9 mouse cellular contexts compared by ENCODE assay signal in genomic region chr19:7017541-7018457, GRCm38 (mm10). TPM values are rescaled to one million over a fixed set of nuclear protein-coding genes. Genes with fewer than 3 reads are reported as not detected.
A peak's percentile ranks its signal among the peaks of the same experiment; 100 is the strongest.
DNase-seq lines count a peak whose midpoint lies in the region; ATAC-seq and TF ChIP-seq lines count a peak whose summit lies in the region.
"Had no signal": no experiment of that assay in that cellular context is flagged by ENCODE, and none has a peak within 500 bp of the region (broad histone marks: within the 10 kb centered on the region; RNA-seq: fewer than 3 reads in every experiment).

No protein-coding gene starts in this region.

- peak overlapping the region; percentile 75 for H3K4me3 ChIP-seq in bone marrow macrophage, adult 2 months (ENCODE audit: insufficient read depth, low read length)
- no peak overlapping the region for H3K4me3 ChIP-seq in limb, embryonic 15.5 days
- H3K4me3 ChIP-seq in midbrain, embryonic 15.5 days = no peak overlapping the region
- H3K4me3 ChIP-seq in kidney, embryonic 14.5 days (ENCODE audit: low read length) = no peak overlapping the region
- H3K4me3 ChIP-seq: midbrain, embryonic 12.5 days had no signal

- TF ChIP-seq CTCF in bone marrow macrophage, adult 2 months (IDR thresholded peaks at IDR 0.05; ENCODE audit: low read depth, low read length) = no peak

- peak; percentile 65 for DNase-seq in spleen, adult 12 weeks (ENCODE audit: low spot score)
- no peak for DNase-seq in embryo, embryonic 11 days
- no peak for DNase-seq in retina, postnatal 1 day

- no peak overlapping the region for H3K9ac ChIP-seq in limb, embryonic 15.5 days
- no peak overlapping the region for H3K9ac ChIP-seq in midbrain, embryonic 15.5 days
- H3K9ac ChIP-seq in kidney, embryonic 14.5 days (ENCODE audit: low read depth, low read length) = no peak overlapping the region
- H3K9ac ChIP-seq: midbrain, embryonic 12.5 days had no signal

- H3K4me1 ChIP-seq in bone marrow macrophage, adult 2 months (ENCODE audit: control insufficient read depth, insufficient read depth, low read length) = peaks cover 21% of the 10 kb centered on the region
- 0 out of 2 replicates have a peak, but pooled peaks cover 2% of the 10 kb centered on the region for H3K4me1 ChIP-seq in limb, embryonic 15.5 days
- H3K4me1 ChIP-seq in midbrain, embryonic 15.5 days = no peaks in the 10 kb centered on the region
- no peaks in the 10 kb centered on the region for H3K4me1 ChIP-seq in kidney, embryonic 14.5 days (ENCODE audit: control insufficient read depth, insufficient read depth, low read length)
- H3K4me1 ChIP-seq: midbrain, embryonic 12.5 days had no signal

- TF ChIP-seq POLR2A in bone marrow macrophage, adult 2 months (IDR thresholded peaks at IDR 0.05; ENCODE audit: borderline replicate concordance, low read depth, low read length) = no peak

- WGBS in limb, embryonic 15.5 days = 72% methylated on average over 12 of the region's 12 CpGs
- 82% methylated on average over 12 of the region's 12 CpGs for WGBS in midbrain, embryonic 15.5 days
- WGBS in kidney, embryonic 14.5 days = 72% methylated on average over 12 of the region's 12 CpGs

- no peak overlapping the region for H3K4me2 ChIP-seq in limb, embryonic 15.5 days
- H3K4me2 ChIP-seq in midbrain, embryonic 15.5 days = no peak overlapping the region
- H3K4me2 ChIP-seq in kidney, embryonic 14.5 days (replicated peaks; ENCODE audit: low read depth, low read length) = no peak overlapping the region
- H3K4me2 ChIP-seq: midbrain, embryonic 12.5 days had no signal

- H3K27ac ChIP-seq in bone marrow macrophage, adult 2 months (ENCODE audit: insufficient read depth, low read depth, low read length) = peak overlapping the region; percentile 99
- peak overlapping the region; percentile 17; the same call in 1 of the 2 replicates for H3K27ac ChIP-seq in limb, embryonic 15.5 days
- no peak overlapping the region for H3K27ac ChIP-seq in midbrain, embryonic 15.5 days
- no peak overlapping the region for H3K27ac ChIP-seq in kidney, embryonic 14.5 days (ENCODE audit: low read depth, low read length)
- H3K27ac ChIP-seq: midbrain, embryonic 12.5 days had no signal

- H3K27me3 ChIP-seq in limb, embryonic 15.5 days = no peaks in the 10 kb centered on the region
- H3K27me3 ChIP-seq in midbrain, embryonic 15.5 days (replicated peaks) = no peaks in the 10 kb centered on the region
- H3K27me3 ChIP-seq in kidney, embryonic 14.5 days (ENCODE audit: control insufficient read depth, insufficient read depth, low read length) = no peaks in the 10 kb centered on the region
- H3K27me3 ChIP-seq: midbrain, embryonic 12.5 days had no signal

- no peaks in the 10 kb centered on the region for H3K9me3 ChIP-seq in limb, embryonic 15.5 days
- no peaks in the 10 kb centered on the region for H3K9me3 ChIP-seq in midbrain, embryonic 15.5 days
- no peaks in the 10 kb centered on the region for H3K9me3 ChIP-seq in kidney, embryonic 14.5 days (ENCODE audit: control insufficient read depth, low read length)
- H3K9me3 ChIP-seq: midbrain, embryonic 12.5 days had no signal

- peak; percentile 78 for ATAC-seq in CD4-positive, CD25-positive, alpha-beta regulatory T cell, adult 4 months
- ATAC-seq in limb, embryonic 15.5 days (ENCODE audit: insufficient number of reproducible peaks, low FRiP score, low TSS enrichment, low read depth) = no peak
- ATAC-seq in midbrain, embryonic 15.5 days (replicated peaks) = no peak
- ATAC-seq in kidney, embryonic 14.5 days (ENCODE audit: low FRiP score, low TSS enrichment) = no peak

- H3K36me3 ChIP-seq in limb, embryonic 15.5 days = peaks cover 61% of the 10 kb centered on the region
- peaks cover 19% of the 10 kb centered on the region for H3K36me3 ChIP-seq in midbrain, embryonic 15.5 days (replicated peaks)
- peaks cover 47% of the 10 kb centered on the region for H3K36me3 ChIP-seq in kidney, embryonic 14.5 days (ENCODE audit: control insufficient read depth, insufficient read depth, low read length)

RNA-seq across cellular contexts. Expression of gene Fermt3, which starts 1.5 kb away (rescaled TPM):
- polyA plus RNA-seq in CD4-positive, CD25-positive, alpha-beta regulatory T cell, adult 4 months (2017; shearing (Covaris generic)) = 100 to 1,000 TPM; 272 to 479 TPM
- polyA plus RNA-seq in bone marrow macrophage, adult 2 months (2012; ENCODE audit: insufficient read depth, insufficient read length, missing spikeins) = 179 and 190 TPM in 2 replicates
- polyA plus RNA-seq in limb, embryonic 15.5 days (2015; fragmentation: Nextera tagmentation; extraction: Ambion mirVana) = 13.1 TPM in 2 replicates
- polyA plus RNA-seq in midbrain, embryonic 15.5 days (2015; fragmentation: Nextera tagmentation; extraction: Ambion mirVana) = 4.8 and 5.2 TPM in 2 replicates
- polyA plus RNA-seq in kidney, embryonic 14.5 days (2014; fragmentation: Nextera tagmentation; extraction: Ambion mirVana) = 3.6 and 4.9 TPM in 2 replicates

RNA-seq across cellular contexts. Expression of gene Trpt1, which starts 21.9 kb away (rescaled TPM):
- polyA plus RNA-seq in CD4-positive, CD25-positive, alpha-beta regulatory T cell, adult 4 months (2017; shearing (Covaris generic)) = 10 to 100 TPM in 1 of 2 experiments, 1 to 10 TPM in 1; 8.1 to 10.9 TPM
- 1.7 and 2.5 TPM in 2 replicates for polyA plus RNA-seq in bone marrow macrophage, adult 2 months (2012; ENCODE audit: insufficient read depth, insufficient read length, missing spikeins)
- 11.9 and 12.2 TPM in 2 replicates for polyA plus RNA-seq in limb, embryonic 15.5 days (2015; fragmentation: Nextera tagmentation; extraction: Ambion mirVana)
- 18.5 and 19.8 TPM in 2 replicates for polyA plus RNA-seq in midbrain, embryonic 15.5 days (2015; fragmentation: Nextera tagmentation; extraction: Ambion mirVana)
- polyA plus RNA-seq in kidney, embryonic 14.5 days (2014; fragmentation: Nextera tagmentation; extraction: Ambion mirVana) = 9.7 and 12.1 TPM in 2 replicates

RNA-seq across cellular contexts. Expression of gene Nudt22, which starts 21.9 kb away (rescaled TPM):
- polyA plus RNA-seq in CD4-positive, CD25-positive, alpha-beta regulatory T cell, adult 4 months (2017; shearing (Covaris generic)) = 10 to 100 TPM; 34.8 to 39.6 TPM
- polyA plus RNA-seq in bone marrow macrophage, adult 2 months (2012; ENCODE audit: insufficient read depth, insufficient read length, missing spikeins) = 9.6 and 11.1 TPM in 2 replicates
- polyA plus RNA-seq in limb, embryonic 15.5 days (2015; fragmentation: Nextera tagmentation; extraction: Ambion mirVana) = 21.7 and 24.1 TPM in 2 replicates
- polyA plus RNA-seq in midbrain, embryonic 15.5 days (2015; fragmentation: Nextera tagmentation; extraction: Ambion mirVana) = 21.0 and 22.5 TPM in 2 replicates
- 20.4 and 22.2 TPM in 2 replicates for polyA plus RNA-seq in kidney, embryonic 14.5 days (2014; fragmentation: Nextera tagmentation; extraction: Ambion mirVana)

RNA-seq across cellular contexts. Expression of gene Stip1, which starts 22.0 kb away (rescaled TPM):
- polyA plus RNA-seq in CD4-positive, CD25-positive, alpha-beta regulatory T cell, adult 4 months (2017; shearing (Covaris generic)) = 100 to 1,000 TPM; 117 to 119 TPM
- polyA plus RNA-seq in bone marrow macrophage, adult 2 months (2012; ENCODE audit: insufficient read depth, insufficient read length, missing spikeins) = 54.7 and 56.2 TPM in 2 replicates
- polyA plus RNA-seq in limb, embryonic 15.5 days (2015; fragmentation: Nextera tagmentation; extraction: Ambion mirVana) = 207 and 226 TPM in 2 replicates
- 214 and 230 TPM in 2 replicates for polyA plus RNA-seq in midbrain, embryonic 15.5 days (2015; fragmentation: Nextera tagmentation; extraction: Ambion mirVana)
- 223 and 304 TPM in 2 replicates for polyA plus RNA-seq in kidney, embryonic 14.5 days (2014; fragmentation: Nextera tagmentation; extraction: Ambion mirVana)

RNA-seq across cellular contexts. Expression of gene Dnajc4, which starts 25.4 kb away (rescaled TPM):
- polyA plus RNA-seq in CD4-positive, CD25-positive, alpha-beta regulatory T cell, adult 4 months (2017; shearing (Covaris generic)) = 10 to 100 TPM; 59.8 to 74.9 TPM
- polyA plus RNA-seq in bone marrow macrophage, adult 2 months (2012; ENCODE audit: insufficient read depth, insufficient read length, missing spikeins) = 26.8 and 32.2 TPM in 2 replicates
- 23.8 and 30.6 TPM in 2 replicates for polyA plus RNA-seq in limb, embryonic 15.5 days (2015; fragmentation: Nextera tagmentation; extraction: Ambion mirVana)
- polyA plus RNA-seq in midbrain, embryonic 15.5 days (2015; fragmentation: Nextera tagmentation; extraction: Ambion mirVana) = 24.1 and 25.6 TPM in 2 replicates
- polyA plus RNA-seq in kidney, embryonic 14.5 days (2014; fragmentation: Nextera tagmentation; extraction: Ambion mirVana) = 22.6 and 24.0 TPM in 2 replicates

Comparison
In these comparisons a context has a peak if more than half of its experiments do, and no peak if none do; other contexts are left out.
1. H3K27ac ChIP-seq: peak in bone marrow macrophage, adult 2 months (single experiment) and limb, embryonic 15.5 days (single experiment); none in midbrain, embryonic 15.5 days (single experiment) and kidney, embryonic 14.5 days (single experiment).
2. RNA of gene Fermt3, which starts 1.5 kb away (polyA plus RNA-seq): 272 to 479 TPM in CD4-positive, CD25-positive, alpha-beta regulatory T cell, adult 4 months and 179 to 190 TPM in bone marrow macrophage, adult 2 months; 13.1 TPM in limb, embryonic 15.5 days, 4.8 to 5.2 TPM in midbrain, embryonic 15.5 days and 3.6 to 4.9 TPM in kidney, embryonic 14.5 days; every median in the first group is over 10 times any median in the second.